Mouse (Mus musculus): Measurements from ENCODE around the gene Adat3.

Adat3 gene

DNA sequence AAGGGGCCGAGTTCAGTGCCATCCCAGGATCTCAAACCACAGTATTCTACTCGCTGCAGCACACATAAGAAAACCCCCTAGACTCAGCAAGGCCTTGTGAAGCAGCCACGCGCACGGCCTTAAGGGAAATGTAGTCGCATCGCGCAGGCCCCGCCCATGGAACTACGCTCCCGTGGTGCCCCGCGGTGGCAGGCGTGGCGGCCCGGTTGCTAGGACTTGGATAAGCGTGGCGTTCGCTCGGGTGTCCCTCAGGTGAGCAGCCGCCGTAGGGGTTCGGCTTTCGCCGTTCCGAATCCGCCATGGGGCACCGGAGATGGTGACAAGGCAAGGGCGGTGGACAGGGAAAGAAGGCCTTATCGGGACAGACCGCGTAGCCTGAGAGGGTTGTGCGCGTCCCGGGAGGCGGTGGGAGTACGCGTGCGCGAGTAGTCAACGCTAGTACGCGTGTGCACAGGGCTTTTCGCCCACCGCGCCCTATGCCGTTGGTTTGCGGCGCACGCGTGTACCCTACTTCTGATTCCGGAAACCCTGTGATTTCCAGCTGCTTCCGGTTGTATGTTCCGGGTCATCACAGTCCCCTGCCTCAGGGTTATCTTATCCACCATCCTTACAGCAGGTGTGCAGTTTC is at the start of gene Adat3, which contains the start of gene Scamp4:
TSS of gene Adat3 (plus strand) at position 183 of the 628 bp plus-strand sequence.
TSS of gene Scamp4 (plus strand) at position 175 of the 628 bp plus-strand sequence.
- in situ Hi-C loops (cut with MboI; ENCODE audit: low sequenced_read_pairs): no loop called here

- in situ Hi-C loops (cut with MboI; ENCODE audit: low sequenced_read_pairs): loop anchor here (5.0 kb wide), 1 partner anchor 106 kb away; no protein-coding TSS in a partner anchor
These were observed 49.1 kb upstream of the Adat3 start for GRCm38 (mm10) chr10:80553575-80553974.

DNA sequence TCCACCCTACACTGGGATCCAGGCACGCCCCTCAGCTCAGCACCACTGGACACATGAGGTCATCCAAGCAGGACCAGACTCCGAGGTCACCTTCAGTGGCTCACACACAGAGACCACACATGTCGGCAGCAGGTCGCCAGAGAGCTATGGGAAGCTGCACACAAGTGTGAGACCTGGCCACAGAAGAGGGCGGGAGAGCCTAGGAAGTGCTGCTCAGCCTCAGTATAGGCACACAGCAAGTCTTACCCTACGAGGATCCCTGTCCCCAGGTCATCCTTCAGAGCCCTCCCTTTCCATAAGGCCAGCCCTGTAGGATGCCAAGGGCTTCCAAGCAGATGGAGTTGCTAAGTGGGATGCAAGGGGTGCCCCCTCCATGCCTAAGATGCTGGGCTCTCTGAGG is 48.7 kb upstream of the Adat3 start:
- in situ Hi-C loops (cut with MboI; ENCODE audit: low sequenced_read_pairs): loop anchor here (5.0 kb wide), 1 partner anchor 107 kb away; no protein-coding TSS in a partner anchor

- in situ Hi-C loops (cut with MboI; ENCODE audit: low sequenced_read_pairs): no loop called here
These were observed 45.2 kb upstream of the Adat3 start for GRCm38 (mm10) chr10:80557346-80557965.

DNA sequence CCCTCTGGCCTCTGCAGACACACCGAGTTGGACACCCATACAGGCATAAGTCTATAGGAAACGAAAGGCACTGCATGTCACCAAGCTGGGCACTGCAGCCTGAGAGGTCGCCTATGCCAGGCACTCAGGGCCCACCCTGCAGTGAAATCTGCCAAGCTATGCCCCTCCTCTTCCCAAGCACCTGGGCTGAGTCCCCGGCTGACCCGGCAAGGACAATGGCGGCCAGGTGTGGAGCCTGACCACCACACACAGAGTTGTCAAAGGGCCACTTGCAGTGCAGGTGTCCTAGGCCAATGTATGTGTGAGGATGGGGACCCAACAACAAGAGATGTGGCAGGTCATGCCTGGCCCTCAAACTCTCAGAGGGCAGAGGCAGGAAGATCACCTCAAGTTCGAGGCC is 43.2 kb upstream of the Adat3 start:
- in situ Hi-C loops (cut with MboI; ENCODE audit: low sequenced_read_pairs): no loop called here

- in situ Hi-C loops (cut with MboI; ENCODE audit: low sequenced_read_pairs): no loop called here
These were observed 42.1 kb upstream of the Adat3 start for GRCm38 (mm10) chr10:80560621-80561020.

DNA sequence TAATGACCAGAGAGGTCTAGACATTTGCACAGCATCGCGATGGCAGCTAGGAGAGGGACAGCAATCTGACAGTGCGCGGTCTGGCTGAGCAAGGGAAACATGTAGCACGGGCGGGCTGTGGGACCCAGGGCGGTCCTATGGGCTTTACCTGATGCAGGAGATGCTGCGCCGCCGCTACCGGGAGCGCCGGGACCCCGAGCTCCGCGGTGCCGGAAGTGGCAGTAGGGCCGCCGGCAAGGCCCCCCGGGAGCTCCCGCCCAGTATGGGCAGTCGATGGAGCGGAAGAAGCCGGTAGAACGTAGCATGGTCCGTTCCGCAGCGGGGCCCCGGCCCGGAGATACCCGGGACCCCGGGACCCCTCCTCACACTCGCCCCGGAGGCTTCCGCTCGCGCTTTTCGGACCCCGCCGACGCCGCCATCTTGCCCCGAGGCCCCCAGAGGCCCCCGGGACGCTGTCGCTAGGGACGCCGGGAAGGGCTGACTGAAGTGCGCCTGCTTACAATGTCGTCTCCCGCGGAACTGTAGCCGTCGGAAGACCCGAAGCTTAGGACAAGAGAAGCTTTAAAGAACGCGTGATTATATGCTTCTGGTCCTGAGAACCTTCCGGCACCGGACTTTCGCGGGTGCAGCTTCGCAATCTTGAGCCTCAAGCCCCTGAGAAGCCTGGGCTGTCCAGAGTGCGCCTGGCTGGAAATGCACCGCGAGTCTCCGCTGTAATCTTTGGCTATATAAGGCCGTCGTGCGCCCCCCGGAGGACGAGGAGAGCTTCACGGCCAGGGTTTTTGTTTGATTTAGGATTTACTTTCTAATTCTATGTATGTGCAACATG is 41.4 kb upstream of the Adat3 start, which contains the start of gene Rexo1:
TSS of gene Rexo1 (minus strand) at position 445 of the 829 bp plus-strand sequence.
- in situ Hi-C loops (cut with MboI; ENCODE audit: low sequenced_read_pairs): no loop called here

GRCm38 (mm10) chr10:80566375-80567092 is 36.1 kb upstream of the Adat3 start:
- in situ Hi-C loops (cut with MboI; ENCODE audit: low sequenced_read_pairs): no loop called here

GRCm38 (mm10) chr10:80568876-80569275 is 33.8 kb upstream of the Adat3 start:
- in situ Hi-C loops (cut with MboI; ENCODE audit: low sequenced_read_pairs): no loop called here

- in situ Hi-C loops (cut with MboI; ENCODE audit: low sequenced_read_pairs): no loop called here
These were observed 33.0 kb upstream of the Adat3 start for GRCm38 (mm10) chr10:80569664-80570066.

DNA sequence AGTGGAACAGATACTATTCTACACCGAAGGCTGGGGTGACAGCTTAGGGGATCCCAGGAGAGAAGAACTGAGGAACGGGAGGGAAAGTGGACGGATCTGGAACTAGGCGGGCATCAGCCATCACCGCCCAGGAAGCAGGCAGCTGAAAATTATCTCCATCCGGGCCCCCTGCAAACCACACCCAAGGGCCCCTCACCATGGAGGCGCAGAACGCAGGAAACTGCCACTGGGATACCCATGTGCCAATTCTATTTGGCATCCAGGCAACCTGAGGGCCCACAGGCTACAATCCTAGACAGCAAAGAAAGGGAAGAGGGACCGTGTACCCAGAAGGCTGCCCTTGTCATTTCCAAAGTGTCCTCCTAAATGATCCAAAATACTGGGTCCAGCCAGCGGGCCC is 32.3 kb upstream of the Adat3 start:
- in situ Hi-C loops (cut with MboI; ENCODE audit: low sequenced_read_pairs): no loop called here

DNA sequence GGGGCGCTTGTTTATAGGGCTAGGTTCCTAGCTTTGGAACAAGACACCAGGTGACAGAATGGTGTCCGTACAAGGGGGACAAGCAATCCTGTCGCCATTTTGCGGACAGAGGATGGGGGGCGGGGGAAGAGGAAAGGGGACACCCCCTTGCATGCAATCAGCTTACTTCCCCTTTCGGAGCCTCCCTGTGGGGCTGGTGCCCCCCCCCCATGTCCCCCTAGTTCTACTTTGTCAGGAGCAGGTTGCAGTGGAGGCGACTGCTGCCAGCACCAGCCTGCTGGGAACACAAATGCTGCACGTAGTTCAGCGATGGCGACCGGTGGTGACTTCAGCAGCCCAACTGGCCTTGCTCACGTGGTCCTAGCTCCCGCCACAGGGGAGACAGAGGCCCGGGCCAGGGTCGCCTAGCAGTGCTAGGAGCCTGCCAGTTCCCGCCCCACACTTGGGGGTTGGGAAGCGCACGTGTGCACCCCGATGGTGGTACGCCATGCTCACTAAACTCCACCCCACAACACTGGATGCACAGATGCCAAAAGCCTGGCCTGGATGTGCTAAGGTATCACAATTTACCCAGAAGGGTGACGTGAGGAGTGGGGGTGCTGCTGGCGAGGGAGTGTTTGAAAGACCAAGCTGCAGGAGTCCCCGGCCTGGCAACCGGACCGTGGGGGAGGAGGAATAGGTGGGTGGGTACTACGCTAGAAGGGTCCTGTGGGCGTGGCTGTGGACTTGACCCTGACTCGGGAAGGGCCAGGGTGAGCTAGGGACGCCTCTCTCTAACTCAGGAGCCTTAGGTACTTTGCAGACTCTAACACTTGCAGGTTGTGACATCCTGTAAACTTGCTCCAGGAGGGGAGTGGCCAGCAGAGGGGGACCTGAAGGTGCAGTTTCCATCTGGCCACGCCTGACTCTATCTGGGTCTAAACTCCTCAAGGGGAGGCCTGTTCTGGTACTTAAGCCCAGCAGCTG is 31.5 kb upstream of the Adat3 start:
- in situ Hi-C loops (cut with MboI; ENCODE audit: low sequenced_read_pairs): no loop called here

- in situ Hi-C loops (cut with MboI; ENCODE audit: low sequenced_read_pairs): no loop called here
These were observed 30.2 kb upstream of the Adat3 start for GRCm38 (mm10) chr10:80572477-80572876.

- in situ Hi-C loops (cut with MboI; ENCODE audit: low sequenced_read_pairs): no loop called here
These were observed 28.7 kb upstream of the Adat3 start for GRCm38 (mm10) chr10:80573944-80574343.

DNA sequence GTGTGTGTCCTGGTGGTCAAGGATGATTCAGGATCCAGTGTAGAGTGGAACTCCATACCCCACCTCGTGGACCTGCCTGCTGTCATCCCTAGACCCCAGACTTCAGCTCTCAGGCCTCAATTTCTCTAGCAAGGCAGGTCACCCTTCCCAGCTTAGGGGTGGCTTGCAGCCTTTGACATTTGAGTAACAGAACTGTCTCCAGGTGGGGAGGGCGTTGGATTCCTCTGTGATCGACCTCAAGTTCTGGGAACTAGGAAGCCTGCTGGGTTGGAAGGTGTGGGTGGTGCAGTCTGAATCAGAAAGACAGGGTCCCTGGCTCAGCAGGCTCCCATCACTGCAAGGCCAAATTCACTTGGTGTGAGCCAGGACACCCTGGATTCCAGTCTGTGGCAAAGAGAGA is 27.8 kb upstream of the Adat3 start:
- in situ Hi-C loops (cut with MboI; ENCODE audit: low sequenced_read_pairs): loop anchor here (5.0 kb wide), 1 partner anchor 107 kb away; no protein-coding TSS in a partner anchor

- in situ Hi-C loops (cut with MboI; ENCODE audit: low sequenced_read_pairs): loop anchor here (5.0 kb wide), 1 partner anchor 106 kb away; no protein-coding TSS in a partner anchor
These were observed 26.8 kb upstream of the Adat3 start for GRCm38 (mm10) chr10:80575925-80576324.

GRCm38 (mm10) chr10:80576351-80577194 is 26.1 kb upstream of the Adat3 start:
- in situ Hi-C loops (cut with MboI; ENCODE audit: low sequenced_read_pairs): loop anchor here (5.0 kb wide), 1 partner anchor 106 kb away; no protein-coding TSS in a partner anchor
